Mouse (Mus musculus): ENCODE data around the gene Smagp. TPM values are rescaled to one million over a fixed set of nuclear protein-coding genes. Genes with fewer than 3 reads are reported as not detected.

Smagp gene
- polyA plus RNA-seq, 1 experiment from 2014 or later, result 3.0 TPM

- no peak overlapping the region for H3K9ac ChIP-seq (replicated peaks)
- no peak overlapping the region for H3K27ac ChIP-seq (replicated peaks)
- H3K4me2 ChIP-seq, result no peak overlapping the region
- H3K4me1 ChIP-seq, result no peaks in the 10 kb centered on the region
- 74% methylated on average over 3 of the region's 3 CpGs for WGBS
- H3K4me3 ChIP-seq (replicated peaks), result no peak overlapping the region
- no peak for ATAC-seq (ENCODE audit: low FRiP score)
- no peaks in the 10 kb centered on the region for H3K27me3 ChIP-seq (replicated peaks)
- no peaks in the 10 kb centered on the region for H3K9me3 ChIP-seq (replicated peaks)
- no peaks in the 10 kb centered on the region for H3K36me3 ChIP-seq
Measured at GRCm38 (mm10) chr15:100675486-100675885, 38.7 kb upstream of the Smagp start.

- Histone ChIP-seq H3K27ac (replicated peaks) (no peak overlapping the region), H3K9ac (replicated peaks) (no peak overlapping the region), H3K4me2 (no peak overlapping the region), H3K9me3 (replicated peaks) (no peaks in the 10 kb centered on the region), H3K27me3 (replicated peaks) (no peaks in the 10 kb centered on the region), H3K4me3 (replicated peaks) (no peak overlapping the region), H3K4me1 (no peaks in the 10 kb centered on the region), H3K36me3 (no peaks in the 10 kb centered on the region)
- no peak for ATAC-seq (ENCODE audit: low FRiP score)
- 90% methylated on average over 10 of the region's 10 CpGs for WGBS
Measured at GRCm38 (mm10) chr15:100674566-100674965, 37.8 kb upstream of the Smagp start.

GRCm38 (mm10) chr15:100673585-100674391 lies 37.0 kb upstream of the Smagp start:
- H3K4me3 ChIP-seq (replicated peaks), result no peak overlapping the region
- 41% methylated on average over 12 of the region's 12 CpGs for WGBS
- H3K4me2 ChIP-seq, result no peak overlapping the region
- H3K36me3 ChIP-seq, result no peaks in the 10 kb centered on the region
- H3K27ac ChIP-seq (replicated peaks), result no peak overlapping the region
- ATAC-seq (ENCODE audit: low FRiP score), result no peak
- H3K4me1 ChIP-seq, result no peaks in the 10 kb centered on the region
- no peaks in the 10 kb centered on the region for H3K27me3 ChIP-seq (replicated peaks)
- H3K9me3 ChIP-seq (replicated peaks), result no peaks in the 10 kb centered on the region
- no peak overlapping the region for H3K9ac ChIP-seq (replicated peaks)

- no peak overlapping the region for H3K4me2 ChIP-seq
- 0 out of 2 replicates have a peak, but pooled peaks cover 4% of the 10 kb centered on the region for H3K27me3 ChIP-seq (replicated peaks)
- H3K4me1 ChIP-seq, result 0 out of 2 replicates have a peak, but pooled peaks cover 9% of the 10 kb centered on the region
- H3K36me3 ChIP-seq, result no peaks in the 10 kb centered on the region
- no peaks in the 10 kb centered on the region for H3K9me3 ChIP-seq (replicated peaks)
- H3K9ac ChIP-seq (replicated peaks), result no peak overlapping the region
- no peak overlapping the region for H3K27ac ChIP-seq (replicated peaks)
- no peak overlapping the region for H3K4me3 ChIP-seq (replicated peaks)
- no peak for ATAC-seq (ENCODE audit: low FRiP score)
- WGBS, result 58% methylated on average over 5 of the region's 5 CpGs
Measured at GRCm38 (mm10) chr15:100670833-100671232, 34.1 kb upstream of the Smagp start.

- 71% methylated on average over 8 of the region's 8 CpGs for WGBS
- Histone ChIP-seq H3K27me3 (replicated peaks) (0 out of 2 replicates have a peak, but pooled peaks cover 4% of the 10 kb centered on the region), H3K9ac (replicated peaks) (no peak overlapping the region), H3K9me3 (replicated peaks) (no peaks in the 10 kb centered on the region), H3K36me3 (no peaks in the 10 kb centered on the region), H3K4me1 (0 out of 2 replicates have a peak, but pooled peaks cover 11% of the 10 kb centered on the region), H3K4me3 (replicated peaks) (no peak overlapping the region), H3K27ac (replicated peaks) (no peak overlapping the region), H3K4me2 (no peak overlapping the region)
- no peak for ATAC-seq (ENCODE audit: low FRiP score)
Measured at GRCm38 (mm10) chr15:100670004-100670403, 33.3 kb upstream of the Smagp start.

- 89% methylated on average over 20 of the region's 20 CpGs for WGBS
- Histone ChIP-seq H3K27ac (replicated peaks) (no peak within 1 kb of the TSS), H3K9ac (replicated peaks) (no peak within 1 kb of the TSS), H3K4me1 (0 out of 2 replicates have a peak, but pooled peaks cover 11% of the 10 kb centered on the region), H3K4me3 (replicated peaks) (no peak within 1 kb of the TSS), H3K27me3 (replicated peaks) (0 out of 2 replicates have a peak, but pooled peaks cover 4% of the 10 kb centered on the region), H3K9me3 (replicated peaks) (no peaks in the 10 kb centered on the region), H3K36me3 (no peaks in the 10 kb centered on the region), H3K4me2 (no peak within 1 kb of the TSS)
- ATAC-seq (ENCODE audit: low FRiP score), result no peak
Measured at GRCm38 (mm10) chr15:100669337-100669736, 32.6 kb upstream of the Smagp start, which contains the start of gene Bin2. Bin2 (minus strand) TSS chr15:100669553.

GRCm38 (mm10) chr15:100667871-100668545 lies 31.3 kb upstream of the Smagp start:
- no peak overlapping the region for H3K4me3 ChIP-seq (replicated peaks)
- H3K27me3 ChIP-seq (replicated peaks), result 0 out of 2 replicates have a peak, but pooled peaks cover 4% of the 10 kb centered on the region
- no peak overlapping the region for H3K4me2 ChIP-seq
- 0 out of 2 replicates have a peak, but pooled peaks cover 11% of the 10 kb centered on the region for H3K4me1 ChIP-seq
- no peak overlapping the region for H3K9ac ChIP-seq (replicated peaks)
- H3K9me3 ChIP-seq (replicated peaks), result no peaks in the 10 kb centered on the region
- no peak for ATAC-seq (ENCODE audit: low FRiP score)
- H3K27ac ChIP-seq (replicated peaks), result no peak overlapping the region
- WGBS, result 81% methylated on average over 5 of the region's 5 CpGs
- no peaks in the 10 kb centered on the region for H3K36me3 ChIP-seq

- 47% methylated on average over 6 of the region's 6 CpGs for WGBS
- ATAC-seq (ENCODE audit: low FRiP score), result no peak
- Histone ChIP-seq H3K4me2 (no peak overlapping the region), H3K27ac (replicated peaks) (no peak overlapping the region), H3K4me3 (replicated peaks) (no peak overlapping the region), H3K36me3 (no peaks in the 10 kb centered on the region), H3K4me1 (0 out of 2 replicates have a peak, but pooled peaks cover 11% of the 10 kb centered on the region), H3K9ac (replicated peaks) (no peak overlapping the region), H3K27me3 (replicated peaks) (0 out of 2 replicates have a peak, but pooled peaks cover 4% of the 10 kb centered on the region), H3K9me3 (replicated peaks) (no peaks in the 10 kb centered on the region)
Measured at GRCm38 (mm10) chr15:100667420-100667819, 30.7 kb upstream of the Smagp start.

GRCm38 (mm10) chr15:100666851-100667250 lies 30.1 kb upstream of the Smagp start:
- ATAC-seq (ENCODE audit: low FRiP score), result no peak
- Histone ChIP-seq H3K9me3 (replicated peaks) (no peaks in the 10 kb centered on the region), H3K27me3 (replicated peaks) (0 out of 2 replicates have a peak, but pooled peaks cover 4% of the 10 kb centered on the region), H3K9ac (replicated peaks) (no peak overlapping the region), H3K4me2 (no peak overlapping the region), H3K4me1 (0 out of 2 replicates have a peak, but pooled peaks cover 11% of the 10 kb centered on the region), H3K36me3 (no peaks in the 10 kb centered on the region), H3K27ac (replicated peaks) (no peak overlapping the region), H3K4me3 (replicated peaks) (no peak overlapping the region)
- WGBS, result 15% methylated on average over 12 of the region's 12 CpGs

GRCm38 (mm10) chr15:100666219-100666696 lies 29.5 kb upstream of the Smagp start:
- WGBS, result 4% methylated on average over 7 of the region's 7 CpGs
- Histone ChIP-seq H3K4me2 (0 out of 2 replicates have a peak overlapping the region, but pooled peaks have one; percentile 0), H3K4me1 (0 out of 2 replicates have a peak, but pooled peaks cover 11% of the 10 kb centered on the region), H3K9me3 (replicated peaks) (no peaks in the 10 kb centered on the region), H3K27me3 (replicated peaks) (0 out of 2 replicates have a peak, but pooled peaks cover 4% of the 10 kb centered on the region), H3K4me3 (replicated peaks) (no peak overlapping the region), H3K9ac (replicated peaks) (no peak overlapping the region), H3K27ac (replicated peaks) (no peak overlapping the region), H3K36me3 (no peaks in the 10 kb centered on the region)
- no peak for ATAC-seq (ENCODE audit: low FRiP score)

- WGBS, result 27% methylated on average over 9 of the region's 9 CpGs
- Histone ChIP-seq H3K36me3 (no peaks in the 10 kb centered on the region), H3K9ac (replicated peaks) (no peak overlapping the region), H3K9me3 (replicated peaks) (no peaks in the 10 kb centered on the region), H3K4me2 (no peak overlapping the region), H3K4me1 (0 out of 2 replicates have a peak, but pooled peaks cover 11% of the 10 kb centered on the region), H3K27me3 (replicated peaks) (0 out of 2 replicates have a peak, but pooled peaks cover 4% of the 10 kb centered on the region), H3K4me3 (replicated peaks) (no peak overlapping the region), H3K27ac (replicated peaks) (no peak overlapping the region)
- no peak for ATAC-seq (ENCODE audit: low FRiP score)
Measured at GRCm38 (mm10) chr15:100665411-100666218, 28.9 kb upstream of the Smagp start.

Data from neural tube, embryonic 15.5 days (tissue).